Mouse (Mus musculus): Measurements from ENCODE around the gene Znhit6. TPM values are rescaled to one million over a fixed set of nuclear protein-coding genes. Genes with fewer than 3 reads are reported as not detected.
A peak's percentile ranks its signal among the peaks of the same experiment; 100 is the strongest.

Znhit6 gene
- polyA plus RNA-seq, 1 experiment from 2014 or later, result 35.8 TPM

DNA sequence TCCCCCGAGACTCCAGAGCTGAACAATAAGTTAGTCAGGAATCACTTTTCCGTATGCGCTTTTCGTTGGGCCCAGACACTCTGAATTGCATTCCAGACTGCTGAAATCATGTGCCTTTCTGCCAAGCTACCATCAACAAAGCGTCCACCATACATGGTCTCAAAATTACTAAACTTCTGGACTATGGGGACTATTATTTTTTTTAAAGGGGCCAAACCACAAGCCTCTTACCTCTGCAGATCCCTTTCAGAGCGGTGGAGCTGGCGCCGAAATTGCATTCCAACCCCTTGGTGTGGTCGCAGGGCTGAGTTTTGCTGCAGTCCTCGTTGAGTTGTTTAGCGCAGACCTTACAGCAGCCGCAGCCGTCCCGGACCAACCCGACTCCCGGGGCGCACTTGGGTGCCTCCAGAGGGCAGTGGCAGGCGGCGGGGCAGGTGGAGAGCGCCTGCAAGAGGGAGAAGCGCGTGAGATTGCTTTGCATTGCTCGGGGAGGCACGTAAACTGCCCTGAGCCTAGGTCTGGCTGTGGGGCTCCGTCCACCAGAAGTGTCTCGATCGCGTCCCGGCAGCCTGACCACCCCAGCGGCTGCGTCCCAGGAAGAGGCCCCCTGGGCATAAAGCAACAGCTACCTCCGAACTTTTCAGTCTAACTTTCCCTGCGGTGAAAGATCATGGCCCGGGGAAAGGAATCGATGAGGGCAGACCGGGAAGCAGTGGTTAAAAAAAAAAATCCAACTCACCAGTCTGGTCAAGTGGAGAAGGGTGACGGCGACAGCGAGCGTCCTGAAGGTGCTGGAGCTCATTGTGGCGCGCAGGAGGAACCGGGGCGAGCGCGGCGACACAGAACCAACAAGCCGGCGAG lies 73.2 kb downstream of the Znhit6 start:
- Histone ChIP-seq H3K9ac (peak overlapping the region; percentile 51), H3K9me3 (no peaks in the 10 kb centered on the region), H3K27ac (replicated peaks) (peak overlapping the region; percentile 41), H3K27me3 (peaks cover 36% of the 10 kb centered on the region), H3K4me1 (replicated peaks) (peaks cover 55% of the 10 kb centered on the region), H3K4me3 (peak overlapping the region; percentile 62), H3K4me2 (peak overlapping the region; percentile 97), H3K36me3 (no peaks in the 10 kb centered on the region)
- no peak for ATAC-seq (ENCODE audit: low FRiP score, low read depth)
- under 1% methylated on average over 49 of the region's 49 CpGs for WGBS

GRCm38 (mm10) chr3:145649852-145650202 lies 73.8 kb downstream of the Znhit6 start, which contains the start of gene Ccn1:
Ccn1 (minus strand) TSS chr3:145649981.
- ATAC-seq (ENCODE audit: low FRiP score, low read depth), result peak; percentile 60; the same call in 1 of the 2 replicates
- H3K4me3 ChIP-seq, result peak within 1 kb of the TSS; percentile 62
- H3K9ac ChIP-seq, result peak within 1 kb of the TSS; percentile 51
- H3K27me3 ChIP-seq, result peaks cover 42% of the 10 kb centered on the region
- no peaks in the 10 kb centered on the region for H3K36me3 ChIP-seq
- H3K27ac ChIP-seq (replicated peaks), result peak within 1 kb of the TSS; percentile 41
- WGBS, result under 1% methylated on average over 24 of the region's 29 CpGs
- peaks cover 55% of the 10 kb centered on the region for H3K4me1 ChIP-seq (replicated peaks)
- H3K4me2 ChIP-seq, result peak within 1 kb of the TSS; percentile 97
- H3K9me3 ChIP-seq, result no peaks in the 10 kb centered on the region

- Histone ChIP-seq H3K27me3 (peaks cover 45% of the 10 kb centered on the region), H3K4me3 (peak overlapping the region; percentile 62), H3K9ac (no peak overlapping the region), H3K36me3 (no peaks in the 10 kb centered on the region), H3K27ac (replicated peaks) (0 out of 2 replicates have a peak overlapping the region, but pooled peaks have one; percentile 8), H3K4me2 (peak overlapping the region; percentile 97), H3K9me3 (no peaks in the 10 kb centered on the region), H3K4me1 (replicated peaks) (peaks cover 55% of the 10 kb centered on the region)
- ATAC-seq (ENCODE audit: low FRiP score, low read depth), result no peak
- under 1% methylated on average over 18 of the region's 18 CpGs for WGBS
Observed at GRCm38 (mm10) chr3:145650298-145651011, 74.5 kb downstream of the Znhit6 start.

- 13% methylated on average over 19 of the region's 19 CpGs for WGBS
- Histone ChIP-seq H3K4me3 (peak overlapping the region; percentile 62; the same call in 1 of the 2 replicates), H3K27ac (replicated peaks) (no peak overlapping the region), H3K9ac (no peak overlapping the region), H3K27me3 (peaks cover 45% of the 10 kb centered on the region), H3K4me1 (replicated peaks) (peaks cover 55% of the 10 kb centered on the region), H3K36me3 (no peaks in the 10 kb centered on the region), H3K9me3 (no peaks in the 10 kb centered on the region), H3K4me2 (peak overlapping the region; percentile 97)
- ATAC-seq (ENCODE audit: low FRiP score, low read depth), result no peak
Observed at GRCm38 (mm10) chr3:145651029-145651977, 75.3 kb downstream of the Znhit6 start.

DNA sequence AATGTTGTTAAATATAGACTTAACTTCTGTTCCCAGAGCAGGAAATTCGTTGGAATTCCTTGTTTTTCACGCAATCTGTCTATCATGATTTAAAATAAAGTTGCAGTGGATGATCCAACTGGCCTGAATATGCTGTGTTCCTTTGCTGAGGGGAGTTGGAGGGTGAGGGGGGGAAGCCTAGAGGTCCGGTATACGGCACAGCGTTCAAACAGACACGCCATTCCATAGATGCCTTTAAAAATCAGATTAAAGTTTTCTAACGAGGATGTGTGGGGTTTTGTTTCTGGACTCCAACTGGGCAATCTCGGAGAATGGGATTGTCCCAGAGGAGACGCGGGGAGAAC lies 75.9 kb downstream of the Znhit6 start:
- Histone ChIP-seq H3K4me3 (peak overlapping the region; percentile 14; the same call in 1 of the 2 replicates), H3K36me3 (no peaks in the 10 kb centered on the region), H3K9ac (no peak overlapping the region), H3K9me3 (no peaks in the 10 kb centered on the region), H3K27me3 (peaks cover 45% of the 10 kb centered on the region), H3K4me1 (replicated peaks) (peaks cover 57% of the 10 kb centered on the region), H3K27ac (replicated peaks) (no peak overlapping the region), H3K4me2 (peak overlapping the region; percentile 97)
- no peak for ATAC-seq (ENCODE audit: low FRiP score, low read depth)
- WGBS, result 3% methylated on average over 10 of the region's 10 CpGs

DNA sequence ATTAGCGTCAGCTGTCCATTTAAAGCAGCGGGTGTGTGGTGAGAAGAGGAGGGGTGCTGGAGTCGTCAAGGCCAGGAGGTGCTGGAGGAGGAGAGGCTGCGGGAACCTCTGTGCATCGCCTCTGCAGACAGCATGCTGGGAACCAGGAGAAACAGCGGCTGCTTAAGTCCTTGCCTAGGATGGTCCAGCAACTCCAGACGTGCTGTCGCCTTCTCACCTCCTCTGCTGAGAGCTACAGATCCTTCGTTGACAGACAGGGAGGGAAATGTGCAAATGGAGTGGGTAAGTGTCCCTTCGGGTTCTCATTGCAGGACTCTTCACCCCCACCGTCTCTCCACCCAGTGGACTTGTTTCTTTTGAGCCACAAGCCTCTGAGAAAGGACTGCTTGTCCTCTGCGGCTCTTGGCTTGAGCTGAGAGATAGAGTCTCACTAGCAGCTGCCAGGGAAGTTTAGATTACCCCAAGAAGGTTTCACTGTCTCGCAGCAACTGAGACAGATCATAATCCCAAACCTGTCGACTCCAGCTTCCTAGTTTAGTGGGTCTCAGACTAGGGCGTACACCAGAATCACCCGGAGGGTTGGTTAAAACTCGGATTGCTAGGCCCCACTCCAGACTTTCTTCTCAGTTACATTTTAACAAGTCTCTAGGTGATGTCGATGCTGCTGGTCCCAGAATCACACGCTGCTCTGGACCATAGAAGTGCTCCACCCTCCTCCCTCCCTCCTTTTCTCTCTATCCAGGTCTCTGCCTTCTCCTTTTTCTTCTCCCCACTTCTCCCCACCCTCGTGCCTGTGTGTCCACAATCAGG lies 76.5 kb downstream of the Znhit6 start:
- WGBS, result 10% methylated on average over 20 of the region's 20 CpGs
- Histone ChIP-seq H3K4me1 (replicated peaks) (peaks cover 61% of the 10 kb centered on the region), H3K27me3 (peaks cover 45% of the 10 kb centered on the region), H3K9ac (no peak overlapping the region), H3K4me3 (peak overlapping the region; percentile 39), H3K4me2 (peak overlapping the region; percentile 97), H3K9me3 (no peaks in the 10 kb centered on the region), H3K27ac (replicated peaks) (no peak overlapping the region), H3K36me3 (no peaks in the 10 kb centered on the region)
- no peak for ATAC-seq (ENCODE audit: low FRiP score, low read depth)

- peak overlapping the region; percentile 39 for H3K4me3 ChIP-seq
- H3K9me3 ChIP-seq, result no peaks in the 10 kb centered on the region
- no peaks in the 10 kb centered on the region for H3K36me3 ChIP-seq
- peaks cover 41% of the 10 kb centered on the region for H3K27me3 ChIP-seq
- H3K4me1 ChIP-seq (replicated peaks), result peaks cover 57% of the 10 kb centered on the region
- ATAC-seq (ENCODE audit: low FRiP score, low read depth), result peak; percentile 17; the same call in 1 of the 2 replicates
- no peak overlapping the region for H3K27ac ChIP-seq (replicated peaks)
- WGBS, result 1% methylated on average over 53 of the region's 53 CpGs
- peak overlapping the region; percentile 41 for H3K9ac ChIP-seq
- H3K4me2 ChIP-seq, result peak overlapping the region; percentile 97
Observed at GRCm38 (mm10) chr3:145653191-145653940, 77.4 kb downstream of the Znhit6 start.

DNA sequence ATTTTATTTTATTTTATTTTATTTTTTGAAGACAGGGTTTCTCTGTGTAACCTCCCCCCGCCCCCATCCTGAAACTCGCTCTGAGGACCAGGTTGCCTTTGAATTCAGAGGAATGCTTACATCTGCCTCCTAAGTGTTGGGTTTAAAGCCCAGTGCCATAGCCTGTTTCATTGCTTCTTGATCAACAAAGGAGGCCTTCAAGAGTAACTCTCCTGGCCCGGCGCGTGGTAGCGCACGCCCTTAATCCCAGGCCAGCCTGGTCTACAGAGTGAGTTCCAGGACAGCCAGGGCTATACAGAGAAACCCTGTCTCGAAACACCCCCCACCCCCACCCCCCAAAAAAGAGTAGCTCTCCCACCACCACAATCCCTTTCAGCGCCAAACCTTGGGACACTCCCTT lies 78.0 kb downstream of the Znhit6 start:
- Histone ChIP-seq H3K9me3 (no peaks in the 10 kb centered on the region), H3K36me3 (no peaks in the 10 kb centered on the region), H3K27me3 (peaks cover 35% of the 10 kb centered on the region), H3K9ac (no peak overlapping the region), H3K4me3 (no peak overlapping the region), H3K27ac (replicated peaks) (no peak overlapping the region), H3K4me2 (no peak overlapping the region), H3K4me1 (replicated peaks) (peaks cover 50% of the 10 kb centered on the region)
- WGBS, result 74% methylated on average over 9 of the region's 9 CpGs
- ATAC-seq (ENCODE audit: low FRiP score, low read depth), result no peak
